Mouse (Mus musculus) CD4-positive, CD25-positive, alpha-beta regulatory T cell (primary cell): ENCODE measurements around the gene Kmt2b. TPM values are rescaled to one million over a fixed set of nuclear protein-coding genes. Genes with fewer than 3 reads are reported as not detected.

Experiments used
- polyA plus RNA-seq: library from polyadenylated mRNA; unstranded; fragments of 100-300 nt; shearing (Covaris generic); gene quantifications from one replicate; pipeline ENCODE4 v1.2.1, GENCODE M21; 2017

Gene Kmt2b
- 15.9 TPM for polyA plus RNA-seq

DNA sequence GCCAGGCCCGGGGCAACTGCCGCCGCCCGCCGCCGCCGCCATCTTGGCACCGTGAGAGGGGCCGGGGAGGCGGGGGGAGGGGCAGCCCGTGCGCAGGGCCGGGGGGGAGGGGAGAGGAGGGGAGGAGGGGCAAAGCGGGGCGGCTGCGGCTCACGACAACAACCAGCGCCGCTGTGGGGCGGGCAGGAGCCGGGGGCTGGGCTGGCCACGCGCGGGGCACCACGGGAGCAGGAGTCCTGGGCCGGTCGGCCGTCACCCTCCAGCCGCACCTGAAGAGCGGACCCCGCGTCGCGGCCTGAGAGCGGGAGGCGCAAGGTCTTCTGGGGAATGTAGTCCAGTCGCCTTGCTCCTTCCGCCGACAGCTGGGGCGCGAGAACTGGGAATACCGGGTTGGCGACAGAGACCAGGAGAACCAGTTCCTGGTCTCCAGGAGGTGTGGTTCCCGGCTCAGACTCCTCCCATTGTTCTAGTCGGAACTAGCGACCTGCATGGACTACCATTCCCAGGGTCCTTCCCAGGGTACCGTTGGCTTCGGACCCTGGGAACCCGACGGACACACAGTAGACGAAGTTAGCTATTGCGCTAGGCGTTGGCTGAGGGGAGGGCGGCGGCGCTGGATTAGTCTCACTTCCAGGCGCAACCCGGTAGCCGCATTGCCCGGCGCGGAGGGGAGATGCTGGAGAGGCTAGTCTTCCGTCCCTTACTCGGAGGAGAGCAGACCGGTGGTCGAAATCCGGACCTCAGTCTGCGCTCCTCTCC lies at the start of gene Kmt2b:
Gene Kmt2b (minus strand): TSS at position 51 of the 759 bp plus-strand sequence.

DNA sequence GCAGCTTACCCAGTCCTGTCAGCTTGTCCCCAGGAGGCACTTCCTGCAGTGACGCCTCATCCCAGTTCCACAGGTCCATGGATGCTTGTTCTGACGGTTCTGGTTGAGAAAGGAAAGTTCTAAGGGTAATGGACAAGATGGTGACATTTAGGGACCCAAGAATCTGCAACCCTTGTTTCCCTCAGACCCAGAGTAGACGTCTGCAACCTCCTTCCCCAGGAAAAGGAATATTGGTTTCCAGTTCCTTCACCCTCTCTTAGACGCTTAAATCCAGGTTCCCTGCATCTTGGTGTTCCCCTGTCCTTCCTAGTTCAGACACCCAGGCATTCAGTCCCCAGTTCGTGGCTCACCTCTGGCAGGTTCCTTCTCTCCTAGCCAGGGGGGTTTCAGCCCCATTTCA lies 47.2 kb upstream of the Kmt2b start, which contains the start of gene Etv2:
Gene Etv2 (minus strand): TSS at position 101 of the 400 bp plus-strand sequence.

DNA sequence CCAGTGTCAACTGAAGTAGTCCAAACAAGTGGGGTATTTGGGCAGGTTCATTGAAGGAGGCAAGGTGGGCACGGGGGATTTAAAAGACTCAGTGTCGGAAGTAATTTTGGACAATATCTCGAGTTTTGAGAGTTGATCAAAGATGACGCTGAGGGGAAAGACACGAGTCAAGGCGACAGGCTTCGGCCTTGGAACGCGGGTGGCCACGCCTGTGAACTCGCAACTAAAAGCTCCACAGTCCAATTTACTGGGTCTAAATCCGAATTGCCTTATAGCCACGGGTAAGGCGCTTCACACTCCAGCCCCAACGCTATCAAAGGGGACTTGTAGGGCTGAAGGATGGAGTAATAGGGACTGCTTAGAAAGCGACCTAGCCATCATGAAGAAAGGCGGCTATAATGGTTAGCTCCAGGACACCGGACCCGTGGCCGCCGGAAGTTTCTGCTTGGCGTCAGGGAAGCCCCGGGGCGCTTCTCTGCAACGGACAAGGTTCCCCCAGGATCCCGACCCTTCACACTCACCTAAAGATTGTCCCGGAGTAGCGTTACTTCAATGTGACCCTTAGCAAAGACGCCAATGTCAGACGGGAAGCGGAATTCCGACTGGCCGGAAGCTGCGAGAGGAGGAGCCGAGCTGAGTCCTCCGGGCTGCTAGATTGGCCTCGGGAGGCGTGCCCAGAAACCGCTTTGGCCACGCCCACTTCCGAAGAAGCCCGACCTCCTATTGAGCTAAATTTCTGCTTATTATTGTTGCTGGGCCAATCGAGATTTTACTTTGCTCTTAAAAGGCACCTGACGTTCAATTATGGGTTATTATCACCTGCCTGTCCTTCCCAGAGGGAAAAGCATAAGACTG lies 37.2 kb upstream of the Kmt2b start, which contains the start of gene Cox6b1:
Gene Cox6b1 (minus strand): TSS at position 622 of the 855 bp plus-strand sequence.

DNA sequence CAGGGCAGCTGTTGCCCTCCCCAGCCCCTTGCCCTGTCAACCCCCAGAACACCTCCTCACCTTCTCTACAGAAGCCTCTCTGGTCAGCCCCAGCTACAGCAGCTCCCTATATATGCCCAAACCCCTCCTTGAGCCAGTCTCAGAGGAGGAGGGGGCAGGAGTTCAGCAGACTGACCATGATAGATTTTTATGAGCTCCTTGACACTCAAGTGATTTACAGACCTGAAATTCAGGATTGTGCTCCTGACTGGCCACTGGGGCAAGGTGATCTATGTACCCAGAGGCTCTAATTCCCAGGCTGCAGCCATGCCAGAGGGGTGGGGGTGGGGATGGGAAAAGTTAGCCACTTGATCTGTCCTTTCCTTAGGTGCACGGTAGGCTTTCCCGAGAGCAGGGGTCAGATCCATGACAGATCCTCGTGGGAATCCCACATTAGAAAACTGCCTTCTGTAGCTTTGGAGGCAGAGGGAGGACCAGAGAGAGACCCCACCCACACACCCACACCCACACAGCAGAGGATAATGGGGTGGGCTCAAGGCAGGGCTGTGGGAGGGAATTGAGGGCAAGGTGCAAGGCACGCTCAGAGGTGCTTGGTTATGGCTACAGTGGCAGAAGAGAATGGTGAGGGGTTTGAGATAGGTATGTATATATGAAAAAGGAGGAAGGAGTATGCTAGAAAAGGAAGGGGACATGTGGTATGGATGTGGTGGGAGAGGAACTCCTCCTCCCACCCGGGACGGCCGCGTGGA lies 24.3 kb upstream of the Kmt2b start, which contains the start of gene Upk1a:
Gene Upk1a (minus strand): TSS at position 194 of the 749 bp plus-strand sequence.

DNA sequence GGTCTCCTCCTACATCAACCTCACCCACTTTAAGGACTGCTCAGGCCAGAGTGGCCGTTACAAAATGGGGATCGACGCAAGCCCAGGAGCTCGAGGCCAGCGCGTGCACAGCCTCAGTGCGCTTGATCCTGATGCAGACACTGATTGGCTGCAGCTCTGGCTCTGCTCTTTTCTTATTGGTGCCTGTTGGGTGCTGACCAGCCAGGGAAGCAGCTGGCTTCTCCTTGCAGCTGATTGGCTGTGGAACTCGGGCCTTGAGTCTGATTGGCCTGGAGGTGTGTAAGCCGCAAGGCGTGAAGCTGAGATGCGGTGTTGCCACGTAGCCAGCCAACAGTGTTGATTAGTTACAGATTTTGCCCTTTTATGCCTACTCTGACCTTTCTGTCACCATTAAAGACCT lies 10.3 kb upstream of the Kmt2b start, which contains the start of gene Zbtb32:
Gene Zbtb32 (minus strand): TSS at position 124 of the 400 bp plus-strand sequence.

DNA sequence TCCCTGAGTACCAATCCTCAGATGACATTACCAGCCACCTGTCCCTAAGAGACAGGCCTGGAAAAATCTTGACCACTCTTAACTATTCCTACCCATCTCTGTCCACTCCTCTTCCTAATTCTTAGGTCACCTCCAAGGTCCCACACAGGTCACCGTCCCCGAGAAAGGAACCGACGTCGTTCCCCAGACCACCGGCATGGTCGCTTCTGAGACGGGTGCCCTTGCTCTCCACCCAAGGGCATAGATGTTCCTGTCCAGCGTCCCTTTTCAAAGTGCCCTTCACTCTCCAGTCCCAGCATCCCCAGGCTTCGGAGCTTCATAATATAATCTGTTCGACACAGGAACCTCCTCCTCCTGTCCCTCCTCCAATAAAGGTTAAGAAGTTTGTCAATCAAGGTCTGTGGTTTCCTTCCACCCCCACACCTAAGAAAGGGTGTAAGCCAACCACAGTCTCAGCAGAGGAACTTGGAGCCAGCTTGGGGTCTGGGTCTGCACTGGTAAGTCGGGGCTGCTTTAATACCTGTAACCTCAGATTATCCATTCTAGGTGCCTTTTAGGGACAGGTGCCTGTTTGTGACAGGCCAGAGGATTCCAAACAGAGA lies 23.5 kb downstream of the Kmt2b start, which contains the start of gene Igflr1:
Gene Igflr1 (plus strand): TSS at position 458 of the 602 bp plus-strand sequence.

DNA sequence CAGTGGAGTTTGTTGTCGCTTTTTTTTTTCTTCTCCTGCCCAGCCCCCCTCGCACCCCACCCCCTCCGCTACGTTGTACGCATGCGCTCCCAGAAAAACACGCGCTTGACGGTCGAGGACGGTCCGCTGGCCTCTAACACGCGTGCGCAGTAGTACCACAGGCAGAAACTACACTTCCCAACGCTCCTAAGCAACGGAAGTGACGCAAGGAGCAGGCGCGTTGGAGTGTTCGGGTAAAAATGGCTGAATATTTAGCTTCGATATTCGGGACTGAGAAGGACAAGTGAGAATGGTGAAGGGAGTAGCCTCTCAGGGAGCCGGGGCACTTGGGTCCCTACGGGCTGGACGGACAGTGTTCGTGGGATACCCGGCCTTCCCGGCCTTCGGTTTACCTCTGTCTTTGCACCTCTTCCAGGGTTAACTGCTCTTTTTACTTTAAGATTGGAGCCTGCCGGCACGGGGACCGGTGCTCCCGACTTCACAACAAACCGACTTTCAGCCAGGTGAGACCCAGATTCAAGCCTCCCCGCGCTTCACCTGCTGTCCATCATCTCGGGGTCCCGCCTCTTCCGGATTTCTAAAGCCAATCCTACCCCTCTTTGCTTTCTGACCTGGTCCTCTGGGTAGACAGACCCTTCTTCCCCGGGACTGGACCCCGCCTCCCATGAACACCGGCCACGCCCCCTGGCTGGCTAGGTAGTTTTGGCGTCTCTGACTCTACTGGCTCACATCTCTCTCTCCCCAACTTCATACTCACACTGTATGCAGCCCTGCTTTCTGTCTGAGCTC lies 25.2 kb downstream of the Kmt2b start, which contains the start of the genes U2af1l4, Gm49396 and Psenen:
Gene U2af1l4 (plus strand): TSS at position 185 of the 789 bp plus-strand sequence.
Gene Gm49396 (plus strand): TSS at position 228 of the 789 bp plus-strand sequence.
Gene Psenen (minus strand): TSS at position 511 of the 789 bp plus-strand sequence.

DNA sequence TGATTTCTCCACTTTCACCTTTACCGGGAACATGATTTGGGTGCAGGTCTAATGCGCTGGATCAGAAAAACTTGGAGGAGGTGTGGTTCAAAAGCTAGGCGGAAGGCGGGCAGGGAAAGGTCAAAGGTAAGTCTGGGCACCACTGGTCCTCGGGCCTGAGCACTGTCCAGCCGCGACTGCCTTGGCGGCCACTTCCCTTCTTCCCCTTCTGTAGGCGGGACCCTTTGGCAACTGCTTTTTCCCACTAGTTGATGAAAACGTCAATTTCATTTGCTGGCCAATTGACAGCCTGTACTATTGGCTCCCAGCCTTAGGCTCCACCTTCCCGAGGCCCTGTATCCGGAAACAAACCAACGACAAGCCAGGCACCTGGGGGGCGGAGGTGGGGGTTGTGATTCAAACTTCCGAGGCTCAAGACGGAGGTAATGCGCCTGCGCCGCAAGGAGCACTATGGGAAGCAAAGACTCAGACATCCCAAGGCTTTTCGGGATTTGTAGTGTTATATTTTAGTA lies 29.0 kb downstream of the Kmt2b start, which contains the start of gene Lin37:
Gene Lin37 (minus strand): TSS at position 396 of the 512 bp plus-strand sequence.

DNA sequence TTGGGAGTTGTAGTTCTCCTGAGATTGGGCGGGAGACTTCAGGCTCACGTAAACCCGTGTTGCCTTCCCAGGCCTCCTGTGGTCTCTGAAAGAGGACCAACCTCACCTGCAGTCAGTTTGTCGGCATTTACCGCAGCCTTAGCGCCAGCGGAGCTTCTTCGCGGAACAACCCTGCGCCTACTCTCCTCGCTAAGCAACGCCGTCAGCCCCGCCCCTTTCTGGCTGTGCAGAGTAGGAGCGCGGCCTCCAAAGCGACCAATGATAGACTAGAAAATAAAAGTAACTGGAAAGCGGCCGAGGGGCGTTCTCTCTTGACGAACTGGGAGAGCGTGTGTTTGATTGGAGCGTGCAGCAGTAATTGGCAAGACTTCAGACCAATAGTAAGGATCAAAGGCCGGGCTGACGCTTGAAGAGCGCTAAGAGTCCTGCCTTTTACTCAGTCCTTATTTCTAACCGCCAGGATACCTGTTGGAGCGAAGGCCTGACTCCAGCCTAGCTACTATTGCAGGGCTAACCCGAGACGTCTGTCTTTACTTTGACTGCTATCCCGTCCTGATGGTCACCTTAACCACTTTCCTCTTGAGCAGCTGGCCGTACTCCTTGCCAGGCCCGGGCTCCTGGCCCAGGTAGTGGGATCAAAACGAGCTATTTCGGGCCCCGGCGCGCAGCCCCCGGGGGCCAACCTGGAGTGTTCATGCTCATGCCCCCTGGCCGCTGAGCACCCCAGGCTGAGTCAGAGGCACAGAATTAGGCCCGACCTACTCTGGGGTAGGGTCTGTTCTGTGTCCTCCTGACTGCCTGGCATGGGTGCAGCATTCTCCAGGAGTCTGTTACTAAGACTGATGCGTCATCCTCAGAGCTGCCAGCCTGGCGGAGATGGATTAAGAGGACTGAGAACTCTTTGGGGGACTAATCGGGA lies 36.2 kb downstream of the Kmt2b start, which contains the start of the genes Hspb6 and Proser3:
Gene Hspb6 (plus strand): TSS at position 77 of the 919 bp plus-strand sequence.
Gene Proser3 (minus strand): TSS at position 198 of the 919 bp plus-strand sequence.

DNA sequence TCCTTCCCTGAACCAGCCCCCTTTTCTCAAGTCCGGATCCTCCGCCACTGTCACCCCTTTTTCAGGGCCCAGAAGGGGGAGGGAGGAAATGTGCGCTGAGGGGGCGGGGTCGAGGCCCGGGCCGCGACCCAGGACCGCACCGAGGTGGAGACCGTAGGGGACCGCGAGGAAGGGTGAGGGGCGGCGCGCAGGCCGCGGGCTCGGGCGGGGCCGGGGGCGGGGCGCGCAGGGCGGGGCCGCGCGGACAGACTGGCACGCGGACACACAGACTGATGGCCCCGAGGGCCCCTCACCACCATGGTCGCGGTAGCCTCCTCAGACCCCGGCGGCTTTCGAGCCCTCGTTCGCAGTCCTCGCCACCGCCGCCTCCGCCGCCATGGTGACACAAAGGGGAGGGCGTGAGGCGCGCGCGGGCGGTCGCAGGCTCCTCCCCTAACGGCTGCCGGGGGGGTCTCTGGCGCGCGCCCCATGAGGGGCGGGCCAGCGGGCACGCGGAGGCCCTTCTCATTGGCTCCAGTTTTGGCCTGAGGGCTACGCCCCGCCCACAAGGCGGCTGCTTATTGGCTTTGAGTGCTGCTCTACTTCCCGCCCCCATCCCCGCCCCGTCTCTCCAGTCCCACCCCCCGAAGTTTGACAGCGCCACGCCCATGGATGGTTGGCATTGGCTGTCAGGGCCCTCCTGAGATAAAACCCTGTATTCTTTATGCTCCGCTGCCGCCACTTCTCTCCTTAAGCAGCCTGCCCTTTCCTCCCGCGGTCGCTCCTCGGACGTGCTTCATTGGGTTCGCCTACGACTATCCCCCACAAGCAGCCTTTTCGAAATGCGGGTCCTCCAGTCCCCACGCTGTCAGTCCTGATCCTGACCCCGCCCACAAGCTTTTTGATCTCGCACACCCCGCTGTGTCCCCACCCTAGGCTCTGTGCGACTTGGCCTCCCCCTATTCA lies 53.6 kb downstream of the Kmt2b start, which contains the start of gene Arhgap33:
Gene Arhgap33 (minus strand): TSS at position 428 of the 945 bp plus-strand sequence.

Other genes with a start within 250 kb of the Kmt2b start
- not detected for gene Lrfn3, start 226.0 kb downstream of the Kmt2b start, polyA plus RNA-seq
- gene Tyrobp, start 175.0 kb downstream of the Kmt2b start, polyA plus RNA-seq: 5.5 TPM
- 409 TPM for gene Hcst, start 168.9 kb downstream of the Kmt2b start, polyA plus RNA-seq
- gene Nfkbid, start 167.0 kb downstream of the Kmt2b start, polyA plus RNA-seq: 99.8 TPM
- 17.8 TPM for gene Aplp1, start 143.2 kb downstream of the Kmt2b start, polyA plus RNA-seq
- not detected for gene Kirrel2, start 131.0 kb downstream of the Kmt2b start, polyA plus RNA-seq
- not detected for gene Nphs1, start 130.4 kb downstream of the Kmt2b start, polyA plus RNA-seq
- gene Prodh2, start 95.1 kb downstream of the Kmt2b start, polyA plus RNA-seq: not detected
- 1.2 TPM for gene Arhgap33, start 53.7 kb downstream of the Kmt2b start, polyA plus RNA-seq
- gene Hspb6, start 36.5 kb downstream of the Kmt2b start, polyA plus RNA-seq: 4.2 TPM
- gene Proser3, start 36.4 kb downstream of the Kmt2b start, polyA plus RNA-seq: 9.9 TPM
- 89.4 TPM for gene Lin37, start 28.9 kb downstream of the Kmt2b start, polyA plus RNA-seq
- 47.2 TPM for gene U2af1l4, start 25.4 kb downstream of the Kmt2b start, polyA plus RNA-seq
- 86.6 TPM for gene Gm49396, start 25.4 kb downstream of the Kmt2b start, polyA plus RNA-seq
- gene Psenen, start 25.1 kb downstream of the Kmt2b start, polyA plus RNA-seq: 217 TPM
- gene Igflr1, start 23.3 kb downstream of the Kmt2b start, polyA plus RNA-seq: 150 TPM
- 11.7 TPM for gene Zbtb32, start 10.2 kb upstream of the Kmt2b start, polyA plus RNA-seq
- gene Upk1a, start 24.1 kb upstream of the Kmt2b start, polyA plus RNA-seq: 0.83 TPM
- 581 TPM for gene Cox6b1, start 37.4 kb upstream of the Kmt2b start, polyA plus RNA-seq
- not detected for gene Etv2, start 47.1 kb upstream of the Kmt2b start, polyA plus RNA-seq
- 204 TPM for gene Rbm42, start 61.6 kb upstream of the Kmt2b start, polyA plus RNA-seq
- 37.3 TPM for gene Haus5, start 76.3 kb upstream of the Kmt2b start, polyA plus RNA-seq
- not detected for gene Pmis2, start 82.9 kb upstream of the Kmt2b start, polyA plus RNA-seq
- not detected for gene 2200002J24Rik, start 110.2 kb upstream of the Kmt2b start, polyA plus RNA-seq
- gene Atp4a, start 123.5 kb upstream of the Kmt2b start, polyA plus RNA-seq: not detected
- 116 TPM for gene Tmem147, start 140.8 kb upstream of the Kmt2b start, polyA plus RNA-seq
- 0.36 TPM for gene Gapdhs, start 155.0 kb upstream of the Kmt2b start, polyA plus RNA-seq
- gene Sbsn, start 162.7 kb upstream of the Kmt2b start, polyA plus RNA-seq: 1.1 TPM
- gene Dmkn, start 175.0 kb upstream of the Kmt2b start, polyA plus RNA-seq: not detected
- gene Krtdap, start 199.2 kb upstream of the Kmt2b start, polyA plus RNA-seq: not detected
- gene Ffar2, start 235.0 kb upstream of the Kmt2b start, polyA plus RNA-seq: 0.26 TPM